Mouse (Mus musculus) c-Kit-positive CD71-negative TER-119-negative erythroid progenitor cells, embryonic 14.5 days (primary cell): ENCODE measurements around the gene Ccdc13.

Experiments
- DNase-seq: peaks from one replicate; pipeline ENCODE4 v3.0.0-alpha.2; 2013; ENCODE audit warnings: low read depth

Gene Ccdc13

GRCm38 (mm10) chr9:121802747-121803146, 36.5 kb downstream of the Ccdc13 start:
- no peak for DNase-seq

DNA sequence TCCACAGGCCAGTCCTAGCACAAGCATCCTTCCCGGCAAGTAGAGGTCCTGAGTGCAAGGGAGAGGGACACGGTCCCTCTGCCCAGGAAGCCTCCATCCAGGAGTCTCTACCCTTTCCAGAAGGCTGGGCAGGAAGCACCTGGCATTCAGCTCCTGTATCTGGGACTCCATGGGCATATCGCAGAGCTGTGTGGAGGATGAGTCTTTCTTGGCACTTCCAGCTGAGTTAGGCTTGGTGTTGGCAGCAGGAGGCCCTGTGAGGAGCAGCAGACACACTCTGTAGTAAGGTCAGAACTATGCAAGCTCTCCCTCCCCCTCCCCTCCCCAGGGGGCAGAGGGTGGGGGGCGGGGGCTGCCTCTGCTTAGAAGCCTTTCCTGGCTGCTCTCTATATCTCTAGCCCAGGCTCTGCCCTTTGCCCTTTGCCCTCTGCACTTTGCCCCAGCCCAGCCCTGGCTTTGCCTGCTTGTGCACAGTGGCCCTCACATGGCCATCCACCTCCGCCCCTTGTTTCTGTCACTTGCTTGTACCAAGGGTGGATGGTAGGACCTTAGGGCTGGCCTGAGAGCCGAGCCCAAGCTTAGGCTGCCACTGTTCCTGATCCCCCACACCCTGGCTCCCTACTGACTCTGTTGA, 40.3 kb downstream of the Ccdc13 start:
- DNase-seq, result no peak

DNA sequence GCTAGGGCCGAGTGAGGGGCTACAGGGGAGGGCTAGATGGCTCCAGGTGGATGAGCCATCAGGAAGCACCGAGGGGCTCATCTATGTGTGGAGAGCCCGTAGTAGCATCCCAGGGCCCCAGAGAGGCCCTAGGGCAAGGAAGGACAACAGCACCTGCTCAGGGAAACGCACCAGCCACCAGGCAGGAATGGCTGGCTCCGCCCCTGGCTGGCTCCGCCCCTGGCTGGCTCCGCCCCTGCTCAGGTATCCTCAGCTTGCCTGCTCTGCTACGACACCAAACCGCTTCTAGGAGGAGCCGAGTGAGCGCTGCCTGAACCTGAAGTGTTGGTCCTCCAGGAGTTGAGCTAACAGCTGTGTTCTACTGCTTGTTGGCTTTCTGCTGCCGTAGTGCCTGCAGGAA, 41.5 kb downstream of the Ccdc13 start:
- no peak for DNase-seq

- DNase-seq, result no peak
Observed at GRCm38 (mm10) chr9:121794972-121795539, 44.2 kb downstream of the Ccdc13 start.

DNA sequence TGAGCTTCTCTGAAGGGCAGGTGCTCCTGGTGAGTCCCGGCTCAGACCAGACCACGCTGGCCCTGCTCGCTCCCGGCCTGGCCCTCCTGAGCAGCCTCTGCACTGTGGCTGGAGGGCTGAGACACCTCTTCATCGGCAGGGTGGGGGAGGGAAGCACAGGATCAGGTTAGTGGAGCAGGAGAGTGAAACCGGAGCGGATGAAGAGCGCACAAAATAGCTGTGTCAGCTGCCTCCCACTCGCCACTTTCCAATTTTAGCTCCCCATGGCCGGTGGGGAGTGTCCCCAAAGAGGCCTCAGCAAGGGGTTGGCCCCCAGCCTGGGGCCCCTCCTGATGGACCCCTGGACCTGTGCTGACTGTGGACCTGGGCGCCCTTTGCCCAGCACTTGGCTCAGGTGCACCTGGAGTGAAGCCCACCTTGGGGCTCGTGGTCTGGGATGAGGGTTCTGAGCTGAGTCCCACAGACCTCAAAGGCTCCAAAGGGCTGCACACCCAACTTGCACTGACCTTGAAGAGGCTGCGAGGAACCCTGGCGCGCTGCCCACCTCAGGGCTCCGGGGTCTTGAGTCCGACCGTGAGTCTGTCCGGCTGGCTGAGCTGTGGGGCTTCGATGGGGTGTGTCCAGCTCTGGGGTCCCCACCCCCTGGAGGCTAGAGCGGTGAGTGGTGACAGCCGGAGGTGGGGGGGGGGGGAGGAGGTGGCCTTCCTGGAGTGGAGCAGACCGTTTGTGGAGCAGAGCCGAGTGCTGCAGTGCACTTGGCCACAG, 47.3 kb downstream of the Ccdc13 start, which contains the start of gene Hhatl:
Hhatl (minus strand) TSS at position 751 of the 765 bp plus-strand sequence.
- DNase-seq, result no peak

DNA sequence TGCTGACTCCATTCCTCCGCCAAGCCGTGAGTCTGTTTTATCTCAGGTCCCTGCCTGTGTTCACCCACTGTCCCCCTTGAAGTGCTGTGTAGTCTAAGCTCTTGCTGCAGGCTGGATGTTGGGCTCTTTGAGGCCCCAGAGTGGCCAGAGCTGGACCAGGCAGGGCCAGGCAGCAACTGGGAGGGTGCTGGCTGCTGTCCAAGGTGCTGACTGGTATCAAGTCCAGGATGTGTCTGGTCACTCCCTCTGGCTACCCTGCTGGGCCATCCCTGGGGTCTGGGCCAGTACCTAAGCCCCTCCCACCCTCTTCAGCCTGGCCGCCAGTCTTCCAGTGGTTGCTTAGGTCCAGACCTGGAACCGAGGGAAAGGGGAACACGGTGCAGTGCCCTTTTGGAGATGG, 48.1 kb downstream of the Ccdc13 start:
- peak; percentile 25 for DNase-seq

DNA sequence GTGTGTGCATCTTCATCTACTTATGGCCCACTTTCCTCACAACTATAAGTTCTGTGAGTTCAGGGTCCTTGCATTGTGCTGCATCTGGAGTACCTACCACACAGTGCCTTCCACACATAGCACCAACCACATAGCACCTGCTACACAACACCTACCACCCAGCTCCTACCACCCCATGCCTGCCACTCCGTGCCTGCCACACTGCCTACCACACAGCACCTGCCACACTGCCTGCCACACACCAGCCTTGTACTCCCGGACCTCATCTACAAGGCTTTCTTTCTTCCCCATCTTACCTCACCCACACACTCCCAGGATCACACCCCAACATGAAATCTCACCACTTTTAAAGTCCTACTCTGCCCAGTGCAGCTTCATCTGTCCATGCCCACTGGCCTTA, 52.9 kb downstream of the Ccdc13 start:
- DNase-seq, result no peak

DNA sequence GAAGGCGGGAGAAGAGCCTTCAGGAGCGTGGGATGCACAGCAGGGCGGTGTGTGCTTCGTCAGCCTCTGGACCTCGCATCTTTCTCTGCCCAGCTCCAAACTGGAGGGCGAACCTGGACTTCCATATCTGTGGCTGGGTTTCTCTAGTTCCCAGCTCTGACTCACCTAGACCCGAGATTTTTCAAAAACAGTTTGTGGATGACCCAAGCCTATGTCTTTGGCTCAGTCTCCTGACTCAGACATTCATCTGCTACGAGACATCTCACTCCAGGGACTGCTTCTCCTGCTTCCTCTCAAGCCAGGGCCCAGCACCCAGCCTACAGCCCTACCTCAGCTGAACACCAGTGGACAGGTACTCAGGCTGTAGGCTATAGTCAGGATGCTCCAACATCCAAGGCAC, 54.0 kb downstream of the Ccdc13 start:
- DNase-seq, result no peak

GRCm38 (mm10) chr9:121784801-121785200, 54.5 kb downstream of the Ccdc13 start:
- no peak for DNase-seq

DNA sequence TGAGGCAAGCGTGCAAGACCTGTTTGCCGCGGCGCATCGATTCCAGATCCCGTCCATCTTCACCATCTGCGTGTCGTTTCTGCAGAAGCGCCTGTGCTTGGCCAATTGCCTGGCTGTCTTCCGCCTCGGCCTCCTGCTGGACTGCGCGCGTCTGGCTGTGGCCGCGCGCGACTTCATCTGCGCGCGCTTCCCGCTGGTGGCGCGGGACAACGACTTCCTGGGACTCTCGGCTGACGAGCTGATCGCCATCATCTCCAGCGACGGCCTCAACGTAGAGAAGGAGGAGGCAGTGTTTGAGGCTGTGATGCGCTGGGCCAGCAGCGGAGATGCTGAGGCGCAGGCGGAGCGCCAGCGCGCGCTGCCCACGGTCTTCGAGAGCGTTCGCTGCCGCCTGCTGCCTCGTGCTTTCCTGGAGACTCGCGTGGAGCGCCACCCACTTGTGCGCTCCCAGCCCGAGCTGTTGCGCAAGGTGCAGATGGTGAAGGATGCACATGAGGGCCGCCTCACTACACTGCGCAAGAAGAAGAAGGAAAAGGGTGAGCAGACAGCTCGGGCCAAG, 61.1 kb downstream of the Ccdc13 start:
- no peak for DNase-seq

- no peak for DNase-seq
Observed at GRCm38 (mm10) chr9:121777484-121778065, 61.7 kb downstream of the Ccdc13 start, which contains the start of gene Klhl40. Gene Klhl40 (plus strand): TSS chr9:121777607.

DNA sequence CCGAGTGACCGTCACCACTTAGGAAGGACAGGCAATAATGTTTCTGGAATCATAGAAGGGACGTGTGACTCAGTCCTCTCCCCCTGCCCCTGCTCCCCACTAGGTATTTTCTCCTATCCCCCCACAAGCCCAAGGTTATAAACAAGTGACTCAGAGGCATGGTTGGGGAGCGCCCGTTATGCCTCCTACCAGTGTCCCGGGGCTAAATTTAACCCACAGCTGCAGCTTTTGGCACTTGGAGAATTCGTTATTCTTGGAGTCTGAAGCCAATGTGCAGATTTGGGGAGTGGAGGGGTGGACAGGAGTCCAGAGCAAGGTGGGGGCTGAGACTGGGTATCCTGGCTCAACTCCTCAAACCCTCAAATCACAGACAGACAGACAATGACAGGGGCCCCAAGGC, 62.8 kb downstream of the Ccdc13 start:
- no peak for DNase-seq

GRCm38 (mm10) chr9:121775951-121776350, 63.3 kb downstream of the Ccdc13 start:
- DNase-seq, result no peak

- no peak for DNase-seq
Observed at GRCm38 (mm10) chr9:121772412-121772811, 66.8 kb downstream of the Ccdc13 start.

- DNase-seq, result no peak
Observed at GRCm38 (mm10) chr9:121765166-121765855, 74.0 kb downstream of the Ccdc13 start.

GRCm38 (mm10) chr9:121763716-121764115, 75.5 kb downstream of the Ccdc13 start:
- DNase-seq, result no peak

DNA sequence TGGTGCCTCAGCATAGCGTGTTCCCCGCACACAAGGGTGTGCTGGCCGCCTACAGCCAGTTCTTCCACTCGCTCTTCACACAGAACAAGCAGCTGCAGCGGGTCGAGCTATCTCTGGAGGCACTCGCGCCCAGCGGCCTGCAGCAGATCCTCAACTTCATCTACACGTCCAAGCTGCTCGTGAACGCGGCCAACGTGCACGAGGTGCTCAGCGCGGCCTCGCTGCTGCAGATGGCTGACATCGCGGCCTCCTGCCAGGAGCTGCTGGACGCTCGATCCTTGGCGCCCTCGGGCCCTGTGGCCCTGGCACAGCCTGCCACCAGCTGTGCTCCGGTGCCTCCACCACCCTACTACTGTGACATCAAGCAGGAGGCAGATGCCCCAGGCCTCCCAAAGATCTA, 76.5 kb downstream of the Ccdc13 start:
- DNase-seq, result no peak

DNA sequence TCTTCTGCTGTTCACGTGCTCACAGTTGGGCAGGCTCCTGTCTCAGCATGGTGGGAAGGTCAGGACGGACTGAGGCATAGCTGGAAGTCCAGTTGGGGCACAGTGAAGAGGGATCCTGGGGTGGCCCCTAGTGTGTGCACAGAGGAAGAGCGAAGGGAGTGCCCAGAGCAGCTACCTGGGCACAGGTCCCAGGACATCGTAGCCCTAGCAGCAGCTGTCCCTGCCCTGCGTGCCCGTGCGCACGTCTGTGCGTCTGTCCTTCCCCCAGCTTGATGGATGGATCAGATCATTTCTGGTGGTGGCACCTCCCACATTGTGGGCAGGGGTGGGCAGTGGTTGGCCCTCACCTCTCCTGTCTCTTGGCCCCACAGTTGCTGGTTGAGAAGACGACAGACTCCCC, 77.0 kb downstream of the Ccdc13 start:
- DNase-seq, result no peak

GRCm38 (mm10) chr9:121761787-121762186, 77.5 kb downstream of the Ccdc13 start:
- DNase-seq, result no peak

DNA sequence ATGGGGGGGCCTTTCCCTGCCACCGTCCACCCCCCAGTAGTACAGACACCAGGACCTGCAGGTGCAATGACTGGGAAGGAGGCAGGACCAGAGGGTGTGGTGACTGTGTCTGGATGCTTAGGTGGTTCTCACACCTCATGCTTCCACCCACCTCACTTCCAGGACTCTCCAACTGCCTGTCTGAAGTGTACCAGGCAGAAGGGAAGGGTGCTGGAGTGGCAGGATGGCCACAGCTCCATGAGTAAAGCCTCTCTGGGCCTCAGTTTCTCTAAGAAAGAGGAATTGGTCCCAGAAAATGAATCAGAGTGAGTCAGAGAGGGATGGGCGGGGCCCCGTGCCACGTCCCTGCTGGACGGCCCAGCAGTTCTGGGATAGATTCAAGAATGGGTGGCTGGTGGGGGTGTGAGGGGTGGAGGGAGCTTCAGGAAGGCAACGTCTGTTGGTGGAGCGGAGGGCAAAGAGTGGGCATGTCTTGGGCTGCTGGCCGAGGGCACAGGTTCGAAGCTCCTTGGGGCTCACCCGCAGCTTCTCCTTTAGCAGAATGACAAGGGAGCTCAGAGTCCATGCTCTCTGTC, 78.1 kb downstream of the Ccdc13 start:
- no peak for DNase-seq

DNA sequence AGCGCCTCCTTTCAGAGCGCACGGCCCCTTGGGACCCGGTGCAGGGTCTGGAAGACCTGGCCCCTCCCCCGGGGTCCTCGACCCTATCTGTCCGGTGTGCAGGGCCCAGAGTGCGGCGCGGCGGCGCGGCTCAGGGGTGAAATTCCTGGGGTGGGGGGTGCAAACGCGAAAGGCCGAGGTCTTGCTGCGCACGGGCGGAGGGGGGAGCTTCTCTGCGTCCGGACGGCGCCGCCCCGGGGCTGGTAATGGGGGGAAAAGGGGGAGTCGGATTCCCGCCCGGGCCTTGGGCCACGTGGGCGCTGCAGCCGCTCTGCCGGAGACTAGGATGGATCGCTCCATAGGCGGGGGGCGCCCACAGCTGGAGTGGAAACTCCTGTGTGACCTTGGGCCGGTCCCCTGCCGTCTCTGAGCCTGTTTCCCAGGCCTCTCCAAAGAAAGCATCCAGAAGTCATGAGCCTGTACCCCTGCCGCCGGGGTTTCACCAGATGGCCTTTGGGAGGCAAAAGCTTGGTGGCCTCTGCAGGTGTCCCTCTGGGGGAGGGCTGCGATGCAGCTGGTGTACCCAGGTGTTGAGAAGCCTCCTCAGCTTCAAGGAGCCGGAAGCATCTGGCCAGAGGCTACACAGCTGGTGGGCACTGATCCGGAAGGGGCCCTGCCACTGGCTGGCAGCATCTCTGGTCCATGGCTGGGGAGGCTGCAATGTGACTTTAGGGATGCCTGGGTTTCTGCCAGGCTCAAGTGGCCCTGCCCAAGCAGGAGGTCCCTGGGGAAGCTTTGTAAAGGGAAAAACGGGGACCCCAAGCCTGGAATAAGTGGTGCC, 78.8 kb downstream of the Ccdc13 start:
- no peak for DNase-seq
